In genomic region chr9:76122888-76123287, GRCm38 (mm10) we compare ENCODE assay signal across 7 mouse cellular contexts.
DNase-seq lines count a peak whose midpoint lies in the region; ATAC-seq and TF ChIP-seq lines count a peak whose summit lies in the region.
"Not testable (repeated sequence)": the region's sequence is repeated elsewhere in the genome, so short reads cannot be mapped to it uniquely, and the experiment has no call there.

No protein-coding gene starts in this region.

- H3K27ac ChIP-seq in hindbrain, postnatal 0 days, result not testable (repeated sequence)

- H3K4me3 ChIP-seq in hindbrain, postnatal 0 days (ENCODE audit: low read length), result not testable (repeated sequence)

- H3K4me1 ChIP-seq in hindbrain, postnatal 0 days (ENCODE audit: insufficient read depth, low read length), result not testable (repeated sequence)

- peak; percentile 50 for DNase-seq in adrenal gland, adult 2 months
- DNase-seq in cerebellum, postnatal 4 days (ENCODE audit: low spot score in 2 of 2), result peak; percentile 25 to 59
- DNase-seq in frontal cortex, postnatal 36 days (ENCODE audit: low spot score in 2 of 2), result peak; percentile 47 to 66
- DNase-seq in hindbrain, postnatal 0 days (ENCODE audit: low spot score), result peak; percentile 82
- DNase-seq in layer of hippocampus, postnatal 14 days (ENCODE audit: low spot score in 2 of 2), result peak; percentile 57 to 65
- DNase-seq in lung, postnatal 10 days, result peak; percentile 78
- peak; percentile 36 for DNase-seq in retina, postnatal 7 days (ENCODE audit: low read depth, low spot score)

- not testable (repeated sequence) for H3K27me3 ChIP-seq in hindbrain, postnatal 0 days (ENCODE audit: insufficient read depth, low read length)

- peak; percentile 76 for TF ChIP-seq CTCF in hindbrain, postnatal 0 days (IDR thresholded peaks at IDR 0.05; ENCODE audit: low read depth)

- not testable (repeated sequence) for H3K9ac ChIP-seq in hindbrain, postnatal 0 days (replicated peaks; ENCODE audit: low read length)

- not testable (repeated sequence) for H3K4me2 ChIP-seq in hindbrain, postnatal 0 days (ENCODE audit: low read depth, low read length)

- ATAC-seq in hindbrain, postnatal 0 days, result peak; percentile 67; the same call in 1 of the 2 replicates

- H3K36me3 ChIP-seq in hindbrain, postnatal 0 days (ENCODE audit: insufficient read depth, low read length), result not testable (repeated sequence)

- 3% methylated on average over 2 of the region's 2 CpGs for WGBS in hindbrain, postnatal 0 days

- not testable (repeated sequence) for H3K9me3 ChIP-seq in hindbrain, postnatal 0 days (ENCODE audit: low read length)
